Mouse (Mus musculus): Measurements from ENCODE around the gene Gnai2. TPM values are rescaled to one million over a fixed set of nuclear protein-coding genes. Genes with fewer than 3 reads are reported as not detected.
"Not testable (repeated sequence)": the region's sequence is repeated elsewhere in the genome, so short reads cannot be mapped to it uniquely, and the experiment has no call there.

The Gnai2 gene
- 334 and 335 TPM in 2 replicates for polyA plus RNA-seq (2015; fragmentation: Nextera tagmentation; extraction: Ambion mirVana)

DNA sequence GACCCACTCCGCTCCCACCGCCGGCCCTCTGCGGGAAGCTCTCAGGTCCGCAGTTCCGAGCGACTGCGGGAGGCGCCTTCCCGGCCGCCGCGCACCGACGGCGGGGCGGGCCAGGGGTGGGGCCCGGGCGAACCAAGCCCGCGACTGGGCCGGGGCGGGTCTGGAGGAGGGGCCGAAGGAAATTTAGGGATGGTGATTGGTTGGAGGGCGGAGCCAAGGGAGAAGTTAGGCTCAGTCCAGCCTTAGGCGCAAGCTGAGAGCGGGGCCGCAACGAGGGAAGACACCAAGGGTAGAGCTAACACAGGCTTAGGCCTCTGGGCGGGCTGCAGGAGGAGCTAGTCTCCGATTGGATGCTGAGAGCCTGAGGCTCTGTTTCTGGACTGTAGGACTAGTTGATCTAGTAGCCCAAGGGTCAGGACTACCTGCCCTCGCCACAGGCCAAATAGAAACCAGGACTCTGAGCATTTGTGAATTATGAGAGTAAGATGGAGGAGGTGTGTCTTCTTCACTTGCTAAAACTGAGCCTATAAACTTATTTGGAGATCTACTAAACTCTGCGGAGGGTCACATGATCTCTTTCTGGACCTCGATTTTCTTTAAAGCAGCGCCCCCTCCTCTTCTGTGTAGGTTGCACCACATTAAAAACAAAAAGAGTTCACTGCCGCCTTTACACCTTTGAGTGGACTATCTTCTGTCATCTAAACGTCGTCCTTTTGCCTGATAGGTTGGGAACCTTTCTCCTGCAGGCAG, at the start of gene Gnai2:
TSS of gene Gnai2 (minus strand) at position 89 of the 750 bp plus-strand sequence.
- WGBS: 3% methylated on average over 38 of the region's 38 CpGs
- peak within 1 kb of the TSS; percentile 91 for H3K4me3 ChIP-seq (replicated peaks)
- H3K9me3 ChIP-seq: no peaks in the 10 kb centered on the region
- peak within 1 kb of the TSS; percentile 98 for H3K9ac ChIP-seq
- peak; percentile 96 for ATAC-seq
- 0 out of 2 replicates have a peak, but pooled peaks cover 4% of the 10 kb centered on the region for H3K36me3 ChIP-seq
- peak within 1 kb of the TSS; percentile 88 for H3K27ac ChIP-seq
- peak within 1 kb of the TSS; percentile 94 for H3K4me2 ChIP-seq (replicated peaks)
- no peaks in the 10 kb centered on the region for H3K27me3 ChIP-seq (replicated peaks)
- peaks cover 37% of the 10 kb centered on the region for H3K4me1 ChIP-seq (replicated peaks)

GRCm38 (mm10) chr9:107682405-107682804, 47.2 kb upstream of the Gnai2 start:
- Histone ChIP-seq H3K4me1 (replicated peaks) (no peaks in the 10 kb centered on the region), H3K4me3 (replicated peaks) (no peak overlapping the region), H3K4me2 (replicated peaks) (no peak overlapping the region), H3K9ac (no peak overlapping the region), H3K36me3 (peaks cover 9% of the 10 kb centered on the region), H3K9me3 (no peaks in the 10 kb centered on the region), H3K27me3 (replicated peaks) (peaks cover 3% of the 10 kb centered on the region), H3K27ac (no peak overlapping the region)
- no peak for ATAC-seq
- 79% methylated on average over 20 of the region's 20 CpGs for WGBS

DNA sequence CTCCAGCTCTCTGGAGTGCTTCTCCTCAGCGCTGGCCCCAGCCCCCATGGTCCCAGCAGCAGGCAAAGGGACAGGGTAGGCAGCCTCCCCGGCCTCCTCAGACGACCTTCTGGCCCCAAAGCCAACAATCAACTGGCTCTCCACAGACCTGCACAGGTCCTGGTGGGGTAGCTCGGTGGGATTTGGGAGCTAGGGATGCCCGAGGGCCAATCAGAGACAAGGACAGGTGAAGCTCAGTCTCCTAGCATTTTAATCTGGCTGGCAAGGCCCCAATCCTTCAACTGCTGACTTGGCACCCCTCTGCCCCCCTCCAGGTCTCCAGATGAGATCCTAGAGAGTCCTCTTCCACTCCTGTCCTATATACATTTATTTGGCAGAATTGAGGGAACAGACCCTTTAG, 44.3 kb upstream of the Gnai2 start, which contains the start of gene Gnat1:
TSS of gene Gnat1 (minus strand) at position 212 of the 400 bp plus-strand sequence.
- H3K4me3 ChIP-seq (replicated peaks): no peak within 1 kb of the TSS
- 30% methylated on average over 5 of the region's 5 CpGs for WGBS
- no peaks in the 10 kb centered on the region for H3K9me3 ChIP-seq
- no peak within 1 kb of the TSS for H3K9ac ChIP-seq
- peaks cover 30% of the 10 kb centered on the region for H3K27me3 ChIP-seq (replicated peaks)
- H3K4me2 ChIP-seq (replicated peaks): no peak within 1 kb of the TSS
- peaks cover 12% of the 10 kb centered on the region for H3K4me1 ChIP-seq (replicated peaks)
- no peak for ATAC-seq
- no peak within 1 kb of the TSS for H3K27ac ChIP-seq
- H3K36me3 ChIP-seq: peaks cover 6% of the 10 kb centered on the region; the same call in 1 of the 2 replicates

GRCm38 (mm10) chr9:107678861-107679260, 43.7 kb upstream of the Gnai2 start:
- no peaks in the 10 kb centered on the region for H3K36me3 ChIP-seq
- H3K4me3 ChIP-seq (replicated peaks): no peak overlapping the region
- no peak overlapping the region for H3K4me2 ChIP-seq (replicated peaks)
- peaks cover 32% of the 10 kb centered on the region for H3K27me3 ChIP-seq (replicated peaks)
- no peak overlapping the region for H3K27ac ChIP-seq
- H3K9me3 ChIP-seq: no peaks in the 10 kb centered on the region
- no peak for ATAC-seq
- peaks cover 12% of the 10 kb centered on the region for H3K4me1 ChIP-seq (replicated peaks)
- no peak overlapping the region for H3K9ac ChIP-seq
- 92% methylated on average over 2 of the region's 2 CpGs for WGBS

DNA sequence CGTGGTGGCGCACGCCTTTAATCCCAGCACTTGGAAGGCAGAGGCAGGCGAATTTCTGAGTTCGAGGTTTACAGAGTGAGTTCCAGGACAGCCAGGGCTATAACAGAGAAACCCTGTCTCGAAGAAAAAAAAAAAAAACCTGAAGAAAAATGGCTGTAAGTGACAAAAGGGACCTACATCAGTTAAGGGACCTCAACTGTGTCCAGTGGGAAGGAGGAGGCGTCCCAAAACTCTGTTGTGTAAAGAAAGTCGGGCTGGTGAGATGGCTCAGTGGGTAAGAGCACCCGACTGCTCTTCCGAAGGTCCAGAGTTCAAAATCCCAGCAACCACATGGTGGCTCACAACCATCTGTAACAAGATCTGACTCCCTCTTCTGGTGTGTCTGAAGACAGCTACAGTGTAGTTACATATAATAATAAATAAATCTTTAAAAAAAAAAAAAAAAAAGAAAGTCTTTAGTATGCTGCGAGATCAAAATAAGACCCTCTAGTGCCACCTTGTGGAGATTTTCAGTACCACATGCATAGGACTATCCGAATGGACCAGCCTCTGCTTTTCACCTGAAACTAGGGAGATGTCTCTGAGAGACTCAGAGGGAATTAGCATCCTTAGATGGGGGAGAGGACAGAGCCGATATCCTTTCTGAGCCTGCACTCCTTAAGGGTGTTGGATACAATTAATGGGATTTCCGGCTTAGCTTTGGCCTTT, 42.8 kb upstream of the Gnai2 start:
- not testable (repeated sequence) for H3K9ac ChIP-seq; H3K4me2 ChIP-seq (replicated peaks); H3K9me3 ChIP-seq; ATAC-seq; H3K4me3 ChIP-seq (replicated peaks); H3K27ac ChIP-seq; H3K36me3 ChIP-seq
- peaks cover 32% of the 10 kb centered on the region for H3K27me3 ChIP-seq (replicated peaks)
- H3K4me1 ChIP-seq (replicated peaks): peaks cover 12% of the 10 kb centered on the region
- 41% methylated on average over 14 of the region's 14 CpGs for WGBS

DNA sequence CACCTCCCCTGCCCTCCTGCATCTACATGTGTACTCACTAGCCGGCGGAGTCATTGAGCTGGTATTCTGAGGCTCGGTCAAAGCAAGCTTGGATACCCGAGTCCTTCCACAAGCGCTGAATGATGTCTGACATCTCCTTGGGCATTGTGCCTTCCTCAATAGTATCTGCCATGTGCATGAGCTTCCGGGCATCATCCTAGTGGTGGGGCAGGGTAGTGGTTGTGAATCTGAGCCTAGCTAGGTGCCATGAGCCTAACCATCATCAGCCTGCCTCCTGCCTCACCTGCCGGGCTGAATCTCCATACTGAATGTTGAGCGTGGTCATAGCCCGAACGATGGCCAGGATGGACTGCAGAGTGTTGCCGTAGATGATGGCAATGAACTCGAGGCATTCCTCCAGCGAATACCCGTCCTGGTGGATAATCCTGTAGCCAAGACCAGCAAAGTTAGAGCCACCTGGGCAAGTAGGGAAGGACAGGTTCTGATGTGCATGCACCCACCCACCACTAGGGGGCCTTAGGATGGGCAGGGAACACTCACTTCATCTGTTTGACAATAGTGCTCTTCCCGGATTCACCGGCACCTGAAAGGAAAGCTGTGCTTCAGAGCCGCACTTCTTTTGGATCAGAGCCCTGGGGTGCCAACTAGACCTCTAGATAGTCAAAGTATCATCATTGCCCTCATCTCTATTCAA, 42.1 kb upstream of the Gnai2 start:
- H3K4me3 ChIP-seq (replicated peaks): no peak overlapping the region
- no peaks in the 10 kb centered on the region for H3K36me3 ChIP-seq
- peaks cover 32% of the 10 kb centered on the region for H3K27me3 ChIP-seq (replicated peaks)
- peaks cover 12% of the 10 kb centered on the region for H3K4me1 ChIP-seq (replicated peaks)
- H3K9ac ChIP-seq: no peak overlapping the region
- H3K9me3 ChIP-seq: no peaks in the 10 kb centered on the region
- no peak overlapping the region for H3K27ac ChIP-seq
- ATAC-seq: no peak
- H3K4me2 ChIP-seq (replicated peaks): no peak overlapping the region
- 20% methylated on average over 17 of the region's 17 CpGs for WGBS

DNA sequence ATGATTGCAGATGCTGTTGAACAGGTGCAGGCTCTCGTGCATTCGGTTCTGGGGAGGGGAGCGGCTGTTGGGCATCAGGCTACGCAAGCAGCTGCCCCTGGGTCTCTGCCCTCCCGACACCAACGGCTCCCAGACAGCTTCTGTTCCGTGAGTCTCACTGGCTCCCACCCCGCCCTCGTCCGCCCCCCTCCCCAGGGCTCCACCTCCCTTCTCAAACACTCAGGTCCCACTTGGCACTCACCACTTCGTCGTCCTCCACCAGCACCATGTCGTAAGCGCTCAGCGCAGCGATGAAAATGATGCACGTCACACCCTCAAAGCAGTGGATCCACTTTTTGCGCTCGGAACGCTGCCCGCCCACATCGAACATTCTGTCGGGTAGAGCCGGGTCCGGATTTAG, 41.1 kb upstream of the Gnai2 start:
- Histone ChIP-seq H3K36me3 (no peaks in the 10 kb centered on the region), H3K4me3 (replicated peaks) (peak overlapping the region; percentile 31), H3K4me1 (replicated peaks) (peaks cover 12% of the 10 kb centered on the region), H3K27ac (no peak overlapping the region), H3K9ac (peak overlapping the region; percentile 29; the same call in 1 of the 2 replicates), H3K27me3 (replicated peaks) (peaks cover 32% of the 10 kb centered on the region), H3K4me2 (replicated peaks) (peak overlapping the region; percentile 75), H3K9me3 (no peaks in the 10 kb centered on the region)
- WGBS: 3% methylated on average over 25 of the region's 25 CpGs
- peak; percentile 40 for ATAC-seq

- Histone ChIP-seq H3K9me3 (no peaks in the 10 kb centered on the region), H3K27me3 (replicated peaks) (peaks cover 32% of the 10 kb centered on the region), H3K9ac (peak overlapping the region; percentile 29; the same call in 1 of the 2 replicates), H3K36me3 (no peaks in the 10 kb centered on the region), H3K4me2 (replicated peaks) (peak overlapping the region; percentile 75), H3K27ac (no peak overlapping the region), H3K4me3 (replicated peaks) (peak overlapping the region; percentile 31), H3K4me1 (replicated peaks) (peaks cover 12% of the 10 kb centered on the region)
- WGBS: 1% methylated on average over 39 of the region's 39 CpGs
- peak; percentile 79 for ATAC-seq
These were observed 40.6 kb upstream of the Gnai2 start for GRCm38 (mm10) chr9:107675671-107676301.

- Histone ChIP-seq H3K9me3 (no peaks in the 10 kb centered on the region), H3K4me2 (replicated peaks) (no peak overlapping the region), H3K9ac (no peak overlapping the region), H3K27ac (no peak overlapping the region), H3K36me3 (no peaks in the 10 kb centered on the region), H3K27me3 (replicated peaks) (peaks cover 32% of the 10 kb centered on the region), H3K4me3 (replicated peaks) (no peak overlapping the region), H3K4me1 (replicated peaks) (peaks cover 12% of the 10 kb centered on the region)
- WGBS: 66% methylated on average over 9 of the region's 9 CpGs
- ATAC-seq: no peak
These were observed 39.7 kb upstream of the Gnai2 start for GRCm38 (mm10) chr9:107674609-107675429.

GRCm38 (mm10) chr9:107670259-107670658, 35.1 kb upstream of the Gnai2 start:
- Histone ChIP-seq H3K36me3 (no peaks in the 10 kb centered on the region), H3K27ac (no peak overlapping the region), H3K4me2 (replicated peaks) (no peak overlapping the region), H3K27me3 (replicated peaks) (peaks cover 21% of the 10 kb centered on the region), H3K4me1 (replicated peaks) (peaks cover 23% of the 10 kb centered on the region), H3K9ac (no peak overlapping the region), H3K4me3 (replicated peaks) (no peak overlapping the region), H3K9me3 (no peaks in the 10 kb centered on the region)
- 66% methylated on average over 5 of the region's 5 CpGs for WGBS
- no peak for ATAC-seq

DNA sequence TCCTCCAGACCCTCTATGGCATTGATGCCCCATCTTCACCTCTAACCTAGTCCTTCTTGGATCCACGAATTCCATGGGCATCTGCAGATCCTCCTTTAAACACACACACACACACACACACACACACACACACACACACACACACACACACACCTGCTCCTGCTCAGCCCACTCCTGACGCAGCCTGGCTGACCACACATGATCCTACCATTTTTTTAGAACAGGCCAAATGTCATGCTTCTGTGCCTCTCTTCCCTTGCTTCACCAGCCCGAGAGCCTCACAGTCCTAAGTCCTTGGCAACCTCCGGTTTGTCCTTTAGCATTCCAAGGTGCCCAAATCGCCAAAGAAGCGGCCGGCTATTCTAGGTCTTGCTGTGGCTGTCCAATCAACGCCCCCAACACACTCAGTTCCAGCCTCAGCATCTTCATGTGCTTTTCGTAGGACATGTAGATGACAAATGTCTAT, 34.3 kb upstream of the Gnai2 start, which contains the start of gene Slc38a3:
TSS of gene Slc38a3 (minus strand) at position 51 of the 466 bp plus-strand sequence.
- H3K4me2 ChIP-seq (replicated peaks): no peak within 1 kb of the TSS
- WGBS: 89% methylated on average over 9 of the region's 9 CpGs

More for the DNA sequence above, 34.3 kb upstream of the Gnai2 start, which contains the start of gene Slc38a3:
- ATAC-seq: no peak
- Histone ChIP-seq H3K4me3 (replicated peaks) (no peak within 1 kb of the TSS), H3K4me1 (replicated peaks) (peaks cover 23% of the 10 kb centered on the region), H3K27ac (no peak within 1 kb of the TSS), H3K27me3 (replicated peaks) (peaks cover 14% of the 10 kb centered on the region), H3K9me3 (no peaks in the 10 kb centered on the region), H3K9ac (no peak within 1 kb of the TSS), H3K36me3 (no peaks in the 10 kb centered on the region)
